Mouse (Mus musculus) thymus, adult 2 months (tissue): ENCODE measurements around the gene Hoxb13.

Experiments used
- CTCF ChIP-seq: fragments of 200-500 bp; IDR thresholded peaks from 2 replicates; pipeline ENCODE4 v1.5.1; 2012; ENCODE audit warnings: mild to moderate bottlenecking, control low read depth, low read length, moderate library complexity, borderline replicate concordance; ENCODE audit not compliant: control insufficient read depth, poor library complexity, insufficient read depth; ENCODE audit errors: extremely low read depth
- POLR2A ChIP-seq: fragments of 200-500 bp; IDR thresholded peaks from 2 replicates; pipeline ENCODE4 v1.6.1; 2012; ENCODE audit warnings: mild to moderate bottlenecking, low read length, control low read depth, moderate library complexity; ENCODE audit not compliant: control insufficient read depth, poor library complexity, insufficient read depth; ENCODE audit errors: extremely low read depth

DNA sequence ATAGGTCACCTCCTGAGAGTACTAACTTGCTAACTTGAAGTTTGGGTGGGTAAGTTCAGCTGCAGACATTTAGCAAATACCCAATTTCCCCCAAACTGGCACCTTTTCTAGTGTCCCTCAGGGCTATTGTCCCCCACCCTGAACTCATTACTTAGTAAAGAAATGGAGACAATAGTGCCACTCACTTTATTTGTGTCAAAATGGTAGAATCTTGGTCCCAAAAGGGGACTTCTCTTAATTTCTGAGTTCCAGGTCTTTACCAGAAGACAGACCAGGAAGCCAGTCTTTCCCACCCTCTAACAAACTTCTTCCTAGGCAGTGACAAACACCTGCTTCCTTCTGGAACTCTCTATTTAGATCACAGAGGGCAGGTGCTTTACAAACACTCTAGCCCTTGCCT, 7.6 kb downstream of the Hoxb13 start:
- TF ChIP-seq CTCF, result no peak
- TF ChIP-seq POLR2A, result no peak
